Mouse (Mus musculus) hindbrain, embryonic 12.5 days (tissue): Measurements from ENCODE around the gene D630023F18Rik. TPM values are rescaled to one million over a fixed set of nuclear protein-coding genes. Genes with fewer than 3 reads are reported as not detected.

Experiments used
- ATAC-seq: fragments of 200-750 bp; cut with Nextera tagmentation; 2 replicates; pipeline ENCODE4 v1.8.0; 2017; ENCODE audit warnings: moderate TSS enrichment; ENCODE audit not compliant: low FRiP score
- H3K27ac ChIP-seq: fragments of 300-500 bp; sonication (generic); 2 replicates; pipeline ENCODE4 v1.5.1; 2016; ENCODE audit warnings: mild to moderate bottlenecking
- H3K27me3 ChIP-seq: fragments of 300-500 bp; sonication (generic); 2 replicates; pipeline ENCODE4 v1.6.1; 2016; ENCODE audit warnings: mild to moderate bottlenecking
- H3K36me3 ChIP-seq: fragments of 300-500 bp; sonication (generic); 2 replicates; pipeline ENCODE4 v1.6.1; 2016; ENCODE audit warnings: mild to moderate bottlenecking
- H3K4me1 ChIP-seq: fragments of 300-500 bp; sonication (generic); 2 replicates; pipeline ENCODE4 v1.6.1; 2016
- H3K4me2 ChIP-seq: fragments of 300-500 bp; sonication (generic); replicated peaks from 2 replicates; pipeline ENCODE4 v1.6.1; 2016; ENCODE audit warnings: mild to moderate bottlenecking
- H3K4me3 ChIP-seq: fragments of 300-500 bp; sonication (generic); 2 replicates; pipeline ENCODE4 v1.5.1; 2016; ENCODE audit warnings: mild to moderate bottlenecking
- H3K9ac ChIP-seq: fragments of 300-500 bp; sonication (generic); 2 replicates; pipeline ENCODE4 v1.6.1; 2016; ENCODE audit warnings: mild to moderate bottlenecking, moderate library complexity
- H3K9me3 ChIP-seq: fragments of 300-500 bp; sonication (generic); replicated peaks from 2 replicates; pipeline ENCODE4 v1.6.1; 2016; ENCODE audit warnings: mild to moderate bottlenecking
- WGBS: fragments of 180-500 bp; shearing (Covaris S2); methylation state at CpG from one replicate; pipeline ENCODE4 v1.1.7; 2016; 5-methylcytosine and 5-hydroxymethylcytosine counted together
- polyA plus RNA-seq: library from polyadenylated mRNA; unstranded; fragments of >200 nt; fragmentation: Nextera tagmentation; extraction: Ambion mirVana; gene quantifications from 2 replicates; pipeline ENCODE4 v1.2.1, GENCODE M21; 2016

Gene D630023F18Rik
- 0.39 and 0.42 TPM in 2 replicates for polyA plus RNA-seq

GRCm38 (mm10) chr1:65122574-65123372, at the start of gene D630023F18Rik:
Gene D630023F18Rik (minus strand): TSS chr1:65123214.
- ATAC-seq = no peak
- H3K4me3 ChIP-seq = peak within 1 kb of the TSS; percentile 20; the same call in 1 of the 2 replicates
- H3K27ac ChIP-seq = no peak within 1 kb of the TSS
- H3K4me2 ChIP-seq = peak within 1 kb of the TSS; percentile 44
- H3K36me3 ChIP-seq = no peaks in the 10 kb centered on the region
- no peaks in the 10 kb centered on the region for H3K27me3 ChIP-seq
- 27% methylated on average over 9 of the region's 9 CpGs for WGBS
- H3K9me3 ChIP-seq = no peaks in the 10 kb centered on the region
- H3K4me1 ChIP-seq = no peaks in the 10 kb centered on the region
- no peak within 1 kb of the TSS for H3K9ac ChIP-seq

DNA sequence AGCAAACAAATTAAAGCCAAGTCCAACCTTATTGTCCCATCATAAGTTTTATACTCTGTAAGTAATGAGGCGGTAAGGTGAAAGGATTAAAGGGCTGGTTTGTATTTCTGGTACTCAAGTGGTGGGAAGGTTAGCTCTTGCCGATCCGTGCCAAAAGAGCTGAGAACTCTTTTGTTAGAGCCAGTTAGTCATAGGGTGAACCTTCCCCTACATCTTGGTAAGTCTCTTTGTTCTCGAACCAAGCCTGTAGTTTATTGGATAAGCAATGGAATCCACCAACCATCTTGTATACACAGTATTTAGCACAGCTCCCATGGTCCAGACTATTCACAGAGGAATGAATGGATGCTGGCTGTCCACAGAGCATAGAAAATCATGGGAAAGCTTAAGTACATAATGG, 48.6 kb upstream of the D630023F18Rik start:
- Histone ChIP-seq H3K4me1 (peaks cover 19% of the 10 kb centered on the region), H3K36me3 (peaks cover 77% of the 10 kb centered on the region), H3K9ac (no peak overlapping the region), H3K4me3 (no peak overlapping the region), H3K9me3 (no peaks in the 10 kb centered on the region), H3K27me3 (no peaks in the 10 kb centered on the region), H3K27ac (no peak overlapping the region), H3K4me2 (no peak overlapping the region)
- ATAC-seq = no peak
- WGBS = 86% methylated on average over 4 of the region's 4 CpGs

- Histone ChIP-seq H3K9me3 (no peaks in the 10 kb centered on the region), H3K9ac (no peak overlapping the region), H3K27me3 (no peaks in the 10 kb centered on the region), H3K4me1 (peaks cover 7% of the 10 kb centered on the region; the same call in 1 of the 2 replicates), H3K36me3 (peaks cover 93% of the 10 kb centered on the region), H3K4me3 (no peak overlapping the region), H3K4me2 (no peak overlapping the region), H3K27ac (no peak overlapping the region)
- WGBS = 94% methylated on average over 5 of the region's 5 CpGs
- ATAC-seq = no peak
These were observed 46.9 kb upstream of the D630023F18Rik start for GRCm38 (mm10) chr1:65169947-65170346.

- peaks cover 5% of the 10 kb centered on the region; the same call in 1 of the 2 replicates for H3K4me1 ChIP-seq
- no peaks in the 10 kb centered on the region for H3K9me3 ChIP-seq
- no peaks in the 10 kb centered on the region for H3K27me3 ChIP-seq
- H3K27ac ChIP-seq = no peak overlapping the region
- peaks cover 95% of the 10 kb centered on the region for H3K36me3 ChIP-seq
- no peak overlapping the region for H3K4me3 ChIP-seq
- 91% methylated on average over 7 of the region's 7 CpGs for whole genome bisulfite sequencing
- no peak overlapping the region for H3K4me2 ChIP-seq
- no peak overlapping the region for H3K9ac ChIP-seq
- no peak for ATAC-seq
These were observed 46.5 kb upstream of the D630023F18Rik start for GRCm38 (mm10) chr1:65169536-65169935.

- no peaks in the 10 kb centered on the region for H3K9me3 ChIP-seq
- H3K9ac ChIP-seq = no peak overlapping the region
- no peak for ATAC-seq
- no peak overlapping the region for H3K27ac ChIP-seq
- no peak overlapping the region for H3K4me3 ChIP-seq
- WGBS = 96% methylated on average over 1 of the region's 1 CpGs
- peaks cover 96% of the 10 kb centered on the region for H3K36me3 ChIP-seq
- peaks cover 2% of the 10 kb centered on the region; the same call in 1 of the 2 replicates for H3K4me1 ChIP-seq
- H3K27me3 ChIP-seq = no peaks in the 10 kb centered on the region
- no peak overlapping the region for H3K4me2 ChIP-seq
These were observed 44.5 kb upstream of the D630023F18Rik start for GRCm38 (mm10) chr1:65167496-65167895.

DNA sequence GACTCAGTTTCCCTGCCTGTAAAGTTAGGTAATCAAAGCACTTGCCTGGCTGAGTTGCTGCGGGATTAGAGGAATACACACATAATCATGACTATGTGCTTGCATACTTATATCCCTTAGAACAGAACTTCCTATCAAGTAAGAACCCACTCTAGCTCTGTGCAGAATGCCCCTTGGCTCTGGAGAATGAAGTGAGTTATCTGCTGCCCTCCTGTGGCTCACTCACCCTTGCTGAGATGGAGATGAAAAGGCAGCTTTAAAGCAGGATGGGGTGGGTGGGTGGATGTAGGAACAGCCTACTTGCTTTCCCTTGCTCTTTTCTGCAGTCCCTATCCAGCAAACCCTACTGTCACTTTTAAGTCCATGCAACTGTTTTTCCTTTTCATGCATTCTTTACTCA, 39.2 kb upstream of the D630023F18Rik start:
- 96% methylated on average over 1 of the region's 1 CpGs for WGBS

GRCm38 (mm10) chr1:65156111-65156510, 33.1 kb upstream of the D630023F18Rik start:
- Histone ChIP-seq H3K4me3 (no peak overlapping the region), H3K36me3 (peaks cover 39% of the 10 kb centered on the region), H3K27me3 (no peaks in the 10 kb centered on the region), H3K9ac (no peak overlapping the region), H3K27ac (no peak overlapping the region), H3K9me3 (no peaks in the 10 kb centered on the region), H3K4me1 (no peaks in the 10 kb centered on the region), H3K4me2 (no peak overlapping the region)
- 92% methylated on average over 5 of the region's 5 CpGs for WGBS
- no peak for ATAC-seq

More for the DNA sequence above, 39.2 kb upstream of the D630023F18Rik start:
- no peak overlapping the region for H3K4me3 ChIP-seq
- no peak overlapping the region for H3K9ac ChIP-seq
- H3K4me1 ChIP-seq = no peaks in the 10 kb centered on the region
- no peak for ATAC-seq
- no peak overlapping the region for H3K27ac ChIP-seq
- H3K9me3 ChIP-seq = no peaks in the 10 kb centered on the region
- no peaks in the 10 kb centered on the region for H3K27me3 ChIP-seq
- no peak overlapping the region for H3K4me2 ChIP-seq
- peaks cover 90% of the 10 kb centered on the region for H3K36me3 ChIP-seq

DNA sequence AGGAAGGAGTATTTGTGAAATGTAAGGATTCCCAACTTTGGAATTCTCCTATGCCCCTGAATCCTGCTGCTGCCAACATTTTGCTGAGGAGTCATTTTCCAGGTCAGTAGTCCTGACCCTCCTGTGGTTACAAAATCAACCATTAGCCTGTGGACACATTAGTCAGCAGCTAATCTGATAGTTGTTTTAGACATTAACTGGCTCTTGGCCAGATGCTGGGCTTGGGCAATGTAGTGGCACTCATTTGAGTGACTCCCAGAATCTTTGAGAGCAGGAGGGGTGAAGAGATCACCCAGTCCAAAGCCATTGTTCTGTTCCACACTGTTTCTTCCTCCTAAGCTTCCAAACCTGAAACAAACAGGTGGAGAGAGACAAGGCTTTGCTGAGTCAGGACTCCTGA, 31.8 kb upstream of the D630023F18Rik start:
- no peaks in the 10 kb centered on the region for H3K4me1 ChIP-seq
- no peaks in the 10 kb centered on the region for H3K27me3 ChIP-seq
- ATAC-seq = no peak
- no peak overlapping the region for H3K27ac ChIP-seq
- no peak overlapping the region for H3K4me3 ChIP-seq
- H3K4me2 ChIP-seq = no peak overlapping the region
- H3K36me3 ChIP-seq = peaks cover 26% of the 10 kb centered on the region
- H3K9me3 ChIP-seq = no peaks in the 10 kb centered on the region
- no peak overlapping the region for H3K9ac ChIP-seq

- Histone ChIP-seq H3K4me3 (no peak overlapping the region), H3K36me3 (no peaks in the 10 kb centered on the region), H3K9ac (no peak overlapping the region), H3K9me3 (no peaks in the 10 kb centered on the region), H3K27me3 (no peaks in the 10 kb centered on the region), H3K27ac (no peak overlapping the region), H3K4me2 (no peak overlapping the region), H3K4me1 (no peaks in the 10 kb centered on the region)
- WGBS = 79% methylated on average over 3 of the region's 3 CpGs
- ATAC-seq = no peak
These were observed 25.0 kb upstream of the D630023F18Rik start for GRCm38 (mm10) chr1:65147971-65148370.

DNA sequence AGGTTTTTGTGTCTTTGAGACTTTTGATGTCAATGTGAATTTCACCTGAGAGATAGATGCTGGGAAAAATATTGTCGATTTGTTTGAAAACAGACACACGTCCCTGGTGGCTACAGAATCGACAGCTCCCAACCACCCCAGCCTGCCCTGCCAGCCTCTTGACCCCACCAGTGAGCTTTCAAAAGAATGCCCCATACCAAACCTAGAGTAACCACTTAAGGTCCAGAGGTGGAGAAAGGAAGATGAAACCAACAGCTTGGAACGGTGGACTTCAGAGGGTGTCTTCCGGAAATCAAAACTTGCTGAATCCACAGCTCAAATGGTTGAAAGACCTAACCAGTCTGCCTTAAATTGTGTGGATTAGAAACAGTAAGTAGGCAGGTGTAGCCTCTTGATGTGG, 24.3 kb upstream of the D630023F18Rik start:
- Histone ChIP-seq H3K27ac (no peak overlapping the region), H3K4me3 (no peak overlapping the region), H3K27me3 (no peaks in the 10 kb centered on the region), H3K4me1 (no peaks in the 10 kb centered on the region), H3K9ac (no peak overlapping the region), H3K4me2 (no peak overlapping the region), H3K9me3 (no peaks in the 10 kb centered on the region), H3K36me3 (no peaks in the 10 kb centered on the region)
- ATAC-seq = no peak
- WGBS = 94% methylated on average over 5 of the region's 5 CpGs

- no peak overlapping the region for H3K9ac ChIP-seq
- no peak overlapping the region for H3K4me2 ChIP-seq
- H3K36me3 ChIP-seq = no peaks in the 10 kb centered on the region
- H3K27me3 ChIP-seq = no peaks in the 10 kb centered on the region
- no peak for ATAC-seq
- H3K4me3 ChIP-seq = no peak overlapping the region
- no peaks in the 10 kb centered on the region for H3K4me1 ChIP-seq
- H3K9me3 ChIP-seq = no peaks in the 10 kb centered on the region
- H3K27ac ChIP-seq = no peak overlapping the region
- 63% methylated on average over 2 of the region's 2 CpGs for WGBS
These were observed 23.6 kb upstream of the D630023F18Rik start for GRCm38 (mm10) chr1:65146601-65147000.

GRCm38 (mm10) chr1:65144783-65145182, 21.8 kb upstream of the D630023F18Rik start:
- ATAC-seq = no peak
- no peak overlapping the region for H3K9ac ChIP-seq
- H3K9me3 ChIP-seq = no peaks in the 10 kb centered on the region
- H3K4me1 ChIP-seq = no peaks in the 10 kb centered on the region
- no peaks in the 10 kb centered on the region for H3K27me3 ChIP-seq
- no peaks in the 10 kb centered on the region for H3K36me3 ChIP-seq
- no peak overlapping the region for H3K4me2 ChIP-seq
- H3K27ac ChIP-seq = no peak overlapping the region
- 94% methylated on average over 2 of the region's 2 CpGs for WGBS
- no peak overlapping the region for H3K4me3 ChIP-seq

- Histone ChIP-seq H3K4me2 (no peak overlapping the region), H3K9me3 (no peaks in the 10 kb centered on the region), H3K4me3 (no peak overlapping the region), H3K36me3 (no peaks in the 10 kb centered on the region), H3K27me3 (no peaks in the 10 kb centered on the region), H3K4me1 (no peaks in the 10 kb centered on the region), H3K27ac (no peak overlapping the region), H3K9ac (no peak overlapping the region)
- WGBS = 85% methylated on average over 6 of the region's 6 CpGs
- ATAC-seq = no peak
These were observed 14.5 kb upstream of the D630023F18Rik start for GRCm38 (mm10) chr1:65137560-65137959.
